Mouse (Mus musculus) left cerebral cortex, adult 2 months (tissue): Measurements from ENCODE around the gene Lzts2. TPM values are rescaled to one million over a fixed set of nuclear protein-coding genes. Genes with fewer than 3 reads are reported as not detected.

Experiments
- DNase-seq, 2 experiments: peaks; one replicate each; pipeline ENCODE4 v3.0.0; 2021 to 2022; ENCODE audit warnings: low spot score in 2 of 2, mixed read lengths in 1 of 2; ENCODE audit errors: extremely low spot score in 1 of 2
- H3K27ac ChIP-seq: fragments of 200-600 bp; 2 replicates; pipeline ENCODE4 v1.8.1; 2022
- H3K4me3 ChIP-seq: fragments of 200-600 bp; 2 replicates; pipeline ENCODE4 v1.8.1; 2022
- CTCF ChIP-seq: fragments of 200-600 bp; IDR thresholded peaks from 2 replicates; pipeline ENCODE4 v1.8.1; 2022; ENCODE audit warnings: antibody characterized with exemption, mild to moderate bottlenecking, moderate library complexity
- intact Hi-C: fragments of 180-260 bp; cut with DNase I; formaldehyde crosslinking; loops from one replicate; pipeline ENCODE4 v1.15.1; 2025
- total RNA-seq, 2 experiments: library from RNA; stranded (reverse); gene quantifications; 2 replicates each; pipeline ENCODE4 v1.2.3; 2021

Gene Lzts2
- total RNA-seq, 2 experiments from 2014 or later = 36.5 to 39.1 TPM

- Histone ChIP-seq H3K27ac (peak overlapping the region; percentile 97), H3K4me3 (peak overlapping the region; percentile 56)
- intact Hi-C loops = loop anchor here (1.0 to 2.0 kb wide), 3 partner anchors 15 to 32 kb away; partner anchors contain the start of gene Sema4g
- DNase-seq = peak; percentile 59 to 67
- TF ChIP-seq CTCF = no peak
Observed at GRCm38 (mm10) chr19:45016341-45017215, 2.4 kb downstream of the Lzts2 start.

DNA sequence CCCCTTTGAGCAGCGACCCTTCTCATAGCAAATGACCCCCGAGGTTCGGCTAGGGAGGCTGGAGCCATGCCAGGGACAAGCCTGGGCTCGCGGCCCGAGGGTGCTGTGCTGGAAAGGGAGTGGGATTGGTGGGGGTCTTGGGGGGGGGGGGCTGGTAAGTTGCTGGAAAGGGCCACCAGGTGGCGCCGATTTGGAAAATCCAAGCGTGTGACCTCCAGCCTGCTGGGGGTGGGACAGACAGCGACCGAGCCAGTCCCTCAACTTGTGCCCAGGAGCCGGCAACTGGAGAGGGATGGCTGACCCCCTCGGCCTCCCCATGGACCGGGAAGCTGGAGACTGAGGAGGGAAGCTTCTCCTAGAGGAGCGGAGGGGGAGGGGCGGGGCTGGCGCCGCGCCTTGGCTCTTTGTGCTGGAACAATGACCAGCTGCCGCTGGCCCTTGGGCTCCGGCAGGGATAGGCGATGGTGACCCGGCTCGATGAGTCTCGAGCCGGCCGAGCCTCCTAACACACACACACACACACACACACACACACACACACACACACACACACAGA lies 3.1 kb downstream of the Lzts2 start:
- TF ChIP-seq CTCF = peak; percentile 62
- intact Hi-C loops = loop anchor here (1.0 to 2.0 kb wide), 2 partner anchors 28 to 31 kb away; partner anchors contain the start of gene Sema4g
- peak; percentile 71 to 72 for DNase-seq
- H3K27ac ChIP-seq = peak overlapping the region; percentile 97
- peak overlapping the region; percentile 56 for H3K4me3 ChIP-seq

- peak; percentile 82 for DNase-seq
- intact Hi-C loops = loop anchor here (1.0 to 2.0 kb wide), 2 partner anchors 29 to 30 kb away; partner anchors contain the start of gene Sema4g
- TF ChIP-seq CTCF = no peak
- Histone ChIP-seq H3K4me3 (peak overlapping the region; percentile 56), H3K27ac (peak overlapping the region; percentile 88)
Observed at GRCm38 (mm10) chr19:45017909-45018308, 3.7 kb downstream of the Lzts2 start.

DNA sequence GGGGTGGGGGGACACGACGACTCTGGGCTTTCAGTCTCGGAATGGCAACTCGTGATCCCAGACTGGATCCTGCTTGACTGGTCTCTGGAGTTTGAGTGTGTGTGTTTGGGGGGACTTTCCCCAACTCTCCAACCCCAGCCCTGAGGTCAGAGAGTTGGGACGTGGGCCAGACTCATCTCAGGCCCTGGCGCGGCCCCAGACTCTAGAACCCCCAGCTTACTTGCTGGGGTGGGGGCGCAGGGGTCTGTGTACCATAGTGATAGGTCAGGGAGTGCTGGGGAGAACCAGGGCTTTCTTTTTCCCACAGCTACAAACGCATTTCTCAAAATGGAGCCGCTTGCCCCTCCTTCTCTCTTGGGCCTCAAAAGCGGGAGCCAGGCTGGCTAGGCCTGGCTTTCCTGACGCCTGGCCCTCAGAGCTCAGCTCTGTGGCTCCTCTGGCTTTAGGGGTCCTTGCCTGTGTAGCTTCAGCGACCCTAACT lies 4.2 kb downstream of the Lzts2 start:
- intact Hi-C loops = no loop called here
- Histone ChIP-seq H3K27ac (peak overlapping the region; percentile 88), H3K4me3 (peak overlapping the region; percentile 56)
- TF ChIP-seq CTCF = no peak
- no peak for DNase-seq

DNA sequence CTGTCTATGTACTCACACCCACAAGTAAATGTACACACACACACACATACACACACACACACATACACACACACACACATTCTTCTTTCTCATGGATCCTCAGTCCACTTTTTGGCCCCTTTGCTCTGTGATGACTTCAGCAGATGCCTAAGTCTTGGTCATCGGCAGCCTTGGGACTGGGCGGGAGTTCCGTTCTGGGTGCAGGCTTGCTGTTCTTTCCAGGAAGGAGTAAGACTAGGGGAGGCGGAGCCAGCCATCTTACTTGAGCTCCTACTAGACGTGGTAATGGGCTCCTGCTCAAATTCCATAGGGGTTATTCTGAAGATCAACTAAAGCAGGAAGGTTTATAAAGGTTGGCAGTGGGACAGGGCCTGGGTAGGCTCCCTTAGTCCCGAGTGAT lies 6.1 kb downstream of the Lzts2 start:
- TF ChIP-seq CTCF = no peak
- H3K27ac ChIP-seq = no peak overlapping the region
- DNase-seq = no peak
- intact Hi-C loops = no loop called here
- H3K4me3 ChIP-seq = no peak overlapping the region

DNA sequence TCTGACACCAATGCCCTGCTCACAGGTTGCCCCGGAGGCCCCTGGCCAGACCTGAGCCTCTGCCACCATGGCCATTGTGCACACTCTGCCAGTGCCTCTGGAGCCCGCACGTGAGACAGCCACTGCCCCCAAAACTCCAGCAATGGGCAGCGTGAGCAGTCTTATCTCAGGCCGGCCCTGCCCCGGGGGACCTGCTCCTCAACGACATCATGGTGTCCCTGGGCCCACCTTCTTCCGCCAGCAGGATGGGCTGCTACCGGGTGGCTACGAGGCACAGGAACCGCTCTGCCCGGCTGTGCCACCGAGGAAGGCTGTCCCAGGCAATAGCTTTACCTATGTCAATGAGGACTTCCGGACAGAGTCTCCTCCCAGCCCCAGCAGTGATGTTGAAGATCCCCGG lies 7.1 kb downstream of the Lzts2 start:
- Histone ChIP-seq H3K4me3 (no peak overlapping the region), H3K27ac (no peak overlapping the region)
- TF ChIP-seq CTCF = no peak
- intact Hi-C loops = no loop called here
- no peak for DNase-seq

DNA sequence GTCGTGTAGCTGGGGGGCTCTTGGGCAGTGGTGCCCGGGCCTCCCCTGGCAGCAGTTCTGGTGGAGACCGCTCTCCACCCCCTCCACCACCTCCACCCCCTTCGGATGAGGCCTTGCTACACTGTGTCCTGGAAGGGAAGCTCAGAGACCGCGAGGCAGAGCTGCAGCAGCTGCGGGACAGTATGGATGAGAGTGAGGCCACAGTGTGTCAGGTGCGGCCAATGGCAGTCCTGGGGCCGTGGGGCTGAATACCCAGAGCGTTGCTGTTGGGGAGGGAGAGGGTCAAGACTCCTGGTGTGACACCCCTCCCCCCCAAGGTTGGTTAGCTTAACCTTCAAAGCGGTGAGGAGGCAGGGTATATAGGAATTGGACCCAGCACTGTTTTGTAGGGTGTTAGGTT lies 9.8 kb downstream of the Lzts2 start:
- Histone ChIP-seq H3K4me3 (no peak overlapping the region), H3K27ac (no peak overlapping the region)
- intact Hi-C loops = no loop called here
- no peak for TF ChIP-seq CTCF
- DNase-seq = no peak

GRCm38 (mm10) chr19:45024775-45025174 lies 10.6 kb downstream of the Lzts2 start:
- intact Hi-C loops = no loop called here
- no peak for DNase-seq

DNA sequence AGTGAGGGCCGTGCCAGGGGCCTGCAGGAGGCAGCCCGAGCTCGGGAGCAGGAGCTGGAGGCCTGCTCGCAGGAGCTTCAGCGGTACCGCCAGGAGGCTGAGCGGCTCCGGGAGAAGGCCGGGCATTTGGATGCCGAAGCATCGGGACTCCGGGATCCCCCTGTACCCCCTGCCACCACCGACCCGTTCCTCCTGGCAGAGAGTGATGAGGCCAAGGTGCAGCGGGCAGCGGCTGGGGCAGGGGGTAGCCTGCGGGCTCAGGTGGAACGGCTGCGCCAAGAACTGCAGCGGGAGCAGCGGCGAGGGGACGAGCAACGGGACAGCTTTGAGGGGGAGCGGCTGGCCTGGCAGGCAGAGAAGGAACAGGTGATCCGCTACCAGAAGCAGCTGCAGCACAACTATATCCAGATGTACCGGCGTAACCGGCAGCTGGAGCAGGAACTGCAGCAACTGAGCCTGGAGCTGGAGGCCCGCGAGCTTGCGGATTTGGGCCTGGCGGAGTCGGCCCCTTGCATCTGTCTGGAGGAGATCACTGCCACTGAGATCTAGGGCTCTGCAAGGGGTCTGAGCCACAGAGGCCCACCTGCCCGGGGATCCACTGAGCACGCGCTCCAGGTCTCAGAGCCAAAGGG lies 11.8 kb downstream of the Lzts2 start:
- Histone ChIP-seq H3K4me3 (no peak overlapping the region), H3K27ac (peak overlapping the region; percentile 40; the same call in 1 of the 2 replicates)
- no peak for TF ChIP-seq CTCF
- DNase-seq = no peak
- intact Hi-C loops = no loop called here

More at GRCm38 (mm10) chr19:45024775-45025174, 10.6 kb downstream of the Lzts2 start:
- H3K4me3 ChIP-seq = no peak overlapping the region
- no peak overlapping the region for H3K27ac ChIP-seq
- TF ChIP-seq CTCF = no peak

- intact Hi-C loops = no loop called here
- no peak for TF ChIP-seq CTCF
- no peak overlapping the region for H3K4me3 ChIP-seq
- no peak for DNase-seq
- peak overlapping the region; percentile 71 for H3K27ac ChIP-seq
Observed at GRCm38 (mm10) chr19:45026958-45027670, 12.9 kb downstream of the Lzts2 start.

DNA sequence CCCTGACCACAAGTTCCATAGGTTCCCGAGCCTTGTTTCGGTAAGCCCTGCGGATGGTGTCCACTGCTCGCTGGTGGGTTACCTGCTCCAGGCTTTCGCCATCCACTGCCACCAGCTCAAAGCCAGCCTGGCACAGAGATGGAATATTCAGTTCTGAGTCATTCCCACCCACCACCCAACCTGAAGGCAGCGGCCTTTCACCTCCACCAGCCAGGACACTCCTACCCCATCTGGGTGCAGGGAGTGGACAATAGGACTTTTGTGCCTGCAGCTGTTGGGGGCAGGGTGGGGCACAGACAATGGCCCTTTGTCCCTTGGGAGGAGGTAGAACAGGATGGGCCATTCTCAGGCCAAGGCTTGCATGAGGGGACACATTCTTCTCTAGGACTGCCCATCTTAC lies 13.6 kb downstream of the Lzts2 start:
- intact Hi-C loops = no loop called here
- no peak overlapping the region for H3K4me3 ChIP-seq
- no peak for DNase-seq
- no peak for TF ChIP-seq CTCF
- H3K27ac ChIP-seq = peak overlapping the region; percentile 71
